Mouse (Mus musculus): ENCODE measurements around the gene Chrdl2. TPM values are rescaled to one million over a fixed set of nuclear protein-coding genes. Genes with fewer than 3 reads are reported as not detected.

The Chrdl2 gene
- not detected for polyA plus RNA-seq (2014; fragmentation: Illumina TruSeq; extraction: RNeasy Lipid Tissue Mini Kit (QIAGEN cat#74804); ENCODE audit: low read depth, low replicate concordance)

GRCm38 (mm10) chr7:100005790-100006189, at the start of gene Chrdl2:
Chrdl2 (plus strand) TSS chr7:100006172.

GRCm38 (mm10) chr7:99980132-99980591, 25.8 kb upstream of the Chrdl2 start, which contains the start of gene Rnf169:
Rnf169 (minus strand) TSS chr7:99980448.

Other genes with a start within 250 kb of the Chrdl2 start
- not detected for gene Olfr521, start 242.7 kb upstream of the Chrdl2 start, polyA plus RNA-seq (2014; fragmentation: Illumina TruSeq; extraction: RNeasy Lipid Tissue Mini Kit (QIAGEN cat#74804); ENCODE audit: low read depth, low replicate concordance)
- 1.1 TPM for gene Neu3, start 177.8 kb upstream of the Chrdl2 start, polyA plus RNA-seq (2014; fragmentation: Illumina TruSeq; extraction: RNeasy Lipid Tissue Mini Kit (QIAGEN cat#74804); ENCODE audit: low read depth, low replicate concordance)
- gene Xrra1, start 147.1 kb upstream of the Chrdl2 start, polyA plus RNA-seq (2014; fragmentation: Illumina TruSeq; extraction: RNeasy Lipid Tissue Mini Kit (QIAGEN cat#74804); ENCODE audit: low read depth, low replicate concordance) = 81.9 TPM
- gene Spcs2, start 142.7 kb upstream of the Chrdl2 start, polyA plus RNA-seq (2014; fragmentation: Illumina TruSeq; extraction: RNeasy Lipid Tissue Mini Kit (QIAGEN cat#74804); ENCODE audit: low read depth, low replicate concordance) = 454 TPM
- gene Rnf169, start 25.7 kb upstream of the Chrdl2 start, polyA plus RNA-seq (2014; fragmentation: Illumina TruSeq; extraction: RNeasy Lipid Tissue Mini Kit (QIAGEN cat#74804); ENCODE audit: low read depth, low replicate concordance) = 2.7 TPM
- 176 TPM for gene Pold3, start 115.4 kb downstream of the Chrdl2 start, polyA plus RNA-seq (2014; fragmentation: Illumina TruSeq; extraction: RNeasy Lipid Tissue Mini Kit (QIAGEN cat#74804); ENCODE audit: low read depth, low replicate concordance)
- gene Lipt2, start 153.1 kb downstream of the Chrdl2 start, polyA plus RNA-seq (2014; fragmentation: Illumina TruSeq; extraction: RNeasy Lipid Tissue Mini Kit (QIAGEN cat#74804); ENCODE audit: low read depth, low replicate concordance) = 4.4 TPM
- 273 TPM for gene Kcne3, start 170.3 kb downstream of the Chrdl2 start, polyA plus RNA-seq (2014; fragmentation: Illumina TruSeq; extraction: RNeasy Lipid Tissue Mini Kit (QIAGEN cat#74804); ENCODE audit: low read depth, low replicate concordance)
- gene Pgm2l1, start 221.2 kb downstream of the Chrdl2 start, polyA plus RNA-seq (2014; fragmentation: Illumina TruSeq; extraction: RNeasy Lipid Tissue Mini Kit (QIAGEN cat#74804); ENCODE audit: low read depth, low replicate concordance) = 19.5 TPM